Mouse (Mus musculus): ENCODE data around the gene Hoxb3.

DNA sequence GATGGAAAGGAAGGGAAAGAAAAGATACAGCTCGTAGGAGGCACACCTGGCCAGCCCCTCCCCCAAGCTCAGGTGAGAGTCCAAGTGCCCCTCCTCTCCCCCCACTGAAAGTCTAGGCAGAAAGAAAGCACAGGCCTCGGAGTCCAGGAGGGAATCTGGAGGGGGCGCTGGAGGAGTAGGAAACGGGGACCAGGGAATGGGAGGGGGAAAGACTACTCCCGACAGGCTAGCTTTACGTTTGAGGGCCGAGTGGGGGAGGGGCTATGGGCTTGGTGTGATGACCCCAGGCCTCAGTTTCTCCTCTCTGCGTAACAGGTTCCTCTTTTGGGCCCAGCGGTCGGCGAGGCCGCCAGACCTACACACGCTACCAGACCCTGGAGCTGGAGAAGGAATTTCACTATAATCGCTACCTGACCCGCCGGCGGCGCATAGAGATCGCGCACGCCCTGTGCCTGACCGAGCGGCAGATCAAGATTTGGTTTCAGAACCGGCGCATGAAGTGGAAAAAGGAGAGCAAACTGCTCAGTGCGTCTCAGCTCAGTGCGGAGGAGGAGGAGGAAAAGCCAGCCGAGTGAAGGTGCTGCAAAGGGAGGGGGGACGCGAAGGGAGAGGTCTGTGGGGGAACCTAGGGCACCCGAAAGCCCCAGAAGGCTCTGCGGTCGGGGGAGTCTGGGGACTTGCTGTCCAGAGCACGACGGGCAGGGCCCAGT is 22.6 kb upstream of the Hoxb3 start:
- no peak for TF ChIP-seq CTCF (IDR thresholded peaks at IDR 0.05; ENCODE audit: insufficient read depth, low read length)
- TF ChIP-seq POLR2A (IDR thresholded peaks at IDR 0.05; ENCODE audit: borderline replicate concordance, extremely low read depth, low read depth, low read length): no peak
